Mouse (Mus musculus) liver, adult 2 months (tissue): ENCODE measurements around the gene Creb1.

ENCODE experiments used
- CTCF ChIP-seq: fragments of 200-500 bp; IDR thresholded peaks from 2 replicates; pipeline ENCODE4 v1.5.1; 2011; ENCODE audit warnings: low read depth, low read length, control low read depth
- POLR2A ChIP-seq: fragments of 200-500 bp; IDR thresholded peaks from 2 replicates; pipeline ENCODE4 v1.6.1; 2011; ENCODE audit warnings: low read length, control low read depth; ENCODE audit not compliant: insufficient read depth; ENCODE audit errors: extremely low read depth

- no peak for TF ChIP-seq CTCF
- no peak for TF ChIP-seq POLR2A
Measured at GRCm38 (mm10) chr1:64621116-64621515, 88.7 kb downstream of the Creb1 start.
